Mouse (Mus musculus) hindbrain, embryonic 14.5 days (tissue): ENCODE data around the gene Fastkd1. TPM values are rescaled to one million over a fixed set of nuclear protein-coding genes. Genes with fewer than 3 reads are reported as not detected.

Experiments used
- ATAC-seq: fragments of 200-750 bp; cut with Nextera tagmentation; 2 replicates; pipeline ENCODE4 v1.8.0; 2017; ENCODE audit warnings: moderate number of reproducible peaks, mild to moderate bottlenecking, moderate TSS enrichment, moderate library complexity; ENCODE audit not compliant: low FRiP score
- DNase-seq: peaks from one replicate; pipeline ENCODE4 v3.0.0-alpha.2; 2015; ENCODE audit warnings: low spot score
- H3K27ac ChIP-seq: fragments of 300-500 bp; sonication (generic); 2 replicates; pipeline ENCODE4 v1.5.1; 2014; ENCODE audit warnings: mild to moderate bottlenecking, moderate library complexity
- H3K27me3 ChIP-seq: fragments of 300-500 bp; sonication (generic); 2 replicates; pipeline ENCODE4 v1.6.1; 2014; ENCODE audit warnings: mild to moderate bottlenecking, low read length, mixed read lengths; ENCODE audit not compliant: control insufficient read depth, insufficient read depth
- H3K36me3 ChIP-seq: fragments of 300-500 bp; sonication (generic); replicated peaks from 2 replicates; pipeline ENCODE4 v1.6.1; 2014; ENCODE audit not compliant: control insufficient read depth, insufficient read depth
- H3K4me1 ChIP-seq: fragments of 300-500 bp; sonication (generic); replicated peaks from 2 replicates; pipeline ENCODE4 v1.6.1; 2014; ENCODE audit warnings: antibody characterized with exemption, low read length, mixed read lengths; ENCODE audit not compliant: control insufficient read depth, insufficient read depth
- H3K4me2 ChIP-seq: fragments of 300-500 bp; sonication (generic); replicated peaks from 2 replicates; pipeline ENCODE4 v1.6.1; 2014; ENCODE audit warnings: mild to moderate bottlenecking, moderate library complexity
- H3K4me3 ChIP-seq: fragments of 300-500 bp; sonication (generic); replicated peaks from 2 replicates; pipeline ENCODE4 v1.5.1; 2014; ENCODE audit warnings: mild to moderate bottlenecking, low read length
- H3K9ac ChIP-seq: fragments of 300-500 bp; sonication (generic); 2 replicates; pipeline ENCODE4 v1.6.1; 2014
- H3K9me3 ChIP-seq: fragments of 300-500 bp; sonication (generic); 2 replicates; pipeline ENCODE4 v1.6.1; 2016; ENCODE audit warnings: low read length; ENCODE audit not compliant: control insufficient read depth
- WGBS: fragments of 180-500 bp; shearing (Covaris S2); extraction: QIAGEN DNeasy Blood & Tissue Kit; methylation state at CpG from one replicate; pipeline ENCODE4 v1.1.7; 2014; 5-methylcytosine and 5-hydroxymethylcytosine counted together
- polyA plus RNA-seq: library from polyadenylated mRNA; unstranded; fragments of >200 nt; fragmentation: Nextera tagmentation; extraction: Ambion mirVana; gene quantifications from 2 replicates; pipeline ENCODE4 v1.2.1, GENCODE M21; 2014

Gene Fastkd1
- 18.8 and 20.2 TPM in 2 replicates for polyA plus RNA-seq

- peak within 1 kb of the TSS; percentile 77 for H3K9ac ChIP-seq
- ATAC-seq (peak; percentile 99), DNase-seq (peak; percentile 88)
- H3K27ac ChIP-seq = peak within 1 kb of the TSS; percentile 68
- peaks cover 9% of the 10 kb centered on the region; the same call in 1 of the 2 replicates for H3K36me3 ChIP-seq
- peaks cover 9% of the 10 kb centered on the region for H3K4me1 ChIP-seq
- H3K4me3 ChIP-seq = peak within 1 kb of the TSS; percentile 69
- H3K27me3 ChIP-seq = no peaks in the 10 kb centered on the region
- H3K9me3 ChIP-seq = no peaks in the 10 kb centered on the region
- peak within 1 kb of the TSS; percentile 78 for H3K4me2 ChIP-seq
- WGBS = under 1% methylated on average over 39 of the region's 39 CpGs
These were observed at the start of gene Fastkd1 for GRCm38 (mm10) chr2:69712981-69713625. TSS of gene Fastkd1 (minus strand) at chr2:69713516.

- Histone ChIP-seq H3K4me3 (no peak overlapping the region), H3K27ac (no peak overlapping the region), H3K9ac (no peak overlapping the region), H3K27me3 (no peaks in the 10 kb centered on the region), H3K9me3 (no peaks in the 10 kb centered on the region), H3K4me1 (no peaks in the 10 kb centered on the region), H3K36me3 (0 out of 2 replicates have a peak, but pooled peaks cover 4% of the 10 kb centered on the region), H3K4me2 (no peak overlapping the region)
- DNase-seq (no peak), ATAC-seq (no peak)
- WGBS = 19% methylated on average over 5 of the region's 5 CpGs
These were observed 47.7 kb upstream of the Fastkd1 start for GRCm38 (mm10) chr2:69760980-69761379.

GRCm38 (mm10) chr2:69745091-69745490, 31.8 kb upstream of the Fastkd1 start:
- Histone ChIP-seq H3K27me3 (no peaks in the 10 kb centered on the region), H3K27ac (no peak overlapping the region), H3K9me3 (no peaks in the 10 kb centered on the region), H3K4me2 (no peak overlapping the region), H3K4me1 (no peaks in the 10 kb centered on the region), H3K9ac (no peak overlapping the region), H3K36me3 (peaks cover 81% of the 10 kb centered on the region), H3K4me3 (no peak overlapping the region)
- WGBS = 91% methylated on average over 1 of the region's 1 CpGs
- DNase-seq (no peak), ATAC-seq (no peak)

DNA sequence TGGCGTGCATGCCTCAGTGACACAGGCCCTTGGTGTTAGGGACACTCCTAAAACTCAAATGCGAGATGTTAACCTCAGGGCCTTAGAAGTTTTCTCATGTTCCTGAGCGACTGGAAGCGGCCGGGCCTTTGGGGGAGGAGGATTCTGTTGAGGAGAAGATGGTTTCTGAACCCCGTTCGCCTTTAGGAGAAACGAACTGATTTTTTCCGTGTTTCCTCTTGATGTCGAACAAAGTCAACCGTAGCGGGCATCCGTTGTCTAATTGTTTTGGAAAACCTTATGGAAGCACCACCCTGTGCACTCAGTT, 10.2 kb upstream of the Fastkd1 start:
- peak overlapping the region; percentile 87 for H3K4me3 ChIP-seq
- peak; percentile 18; the same call in 1 of the 2 replicates for ATAC-seq
- peak overlapping the region; percentile 79 for H3K27ac ChIP-seq
- peaks cover 11% of the 10 kb centered on the region; the same call in 1 of the 2 replicates for H3K4me1 ChIP-seq
- H3K27me3 ChIP-seq = no peaks in the 10 kb centered on the region
- under 1% methylated on average over 13 of the region's 13 CpGs for WGBS
- peak overlapping the region; percentile 83 for H3K4me2 ChIP-seq
- peak overlapping the region; percentile 84 for H3K9ac ChIP-seq
- no peak for DNase-seq
- H3K9me3 ChIP-seq = no peaks in the 10 kb centered on the region
- no peaks in the 10 kb centered on the region for H3K36me3 ChIP-seq

DNA sequence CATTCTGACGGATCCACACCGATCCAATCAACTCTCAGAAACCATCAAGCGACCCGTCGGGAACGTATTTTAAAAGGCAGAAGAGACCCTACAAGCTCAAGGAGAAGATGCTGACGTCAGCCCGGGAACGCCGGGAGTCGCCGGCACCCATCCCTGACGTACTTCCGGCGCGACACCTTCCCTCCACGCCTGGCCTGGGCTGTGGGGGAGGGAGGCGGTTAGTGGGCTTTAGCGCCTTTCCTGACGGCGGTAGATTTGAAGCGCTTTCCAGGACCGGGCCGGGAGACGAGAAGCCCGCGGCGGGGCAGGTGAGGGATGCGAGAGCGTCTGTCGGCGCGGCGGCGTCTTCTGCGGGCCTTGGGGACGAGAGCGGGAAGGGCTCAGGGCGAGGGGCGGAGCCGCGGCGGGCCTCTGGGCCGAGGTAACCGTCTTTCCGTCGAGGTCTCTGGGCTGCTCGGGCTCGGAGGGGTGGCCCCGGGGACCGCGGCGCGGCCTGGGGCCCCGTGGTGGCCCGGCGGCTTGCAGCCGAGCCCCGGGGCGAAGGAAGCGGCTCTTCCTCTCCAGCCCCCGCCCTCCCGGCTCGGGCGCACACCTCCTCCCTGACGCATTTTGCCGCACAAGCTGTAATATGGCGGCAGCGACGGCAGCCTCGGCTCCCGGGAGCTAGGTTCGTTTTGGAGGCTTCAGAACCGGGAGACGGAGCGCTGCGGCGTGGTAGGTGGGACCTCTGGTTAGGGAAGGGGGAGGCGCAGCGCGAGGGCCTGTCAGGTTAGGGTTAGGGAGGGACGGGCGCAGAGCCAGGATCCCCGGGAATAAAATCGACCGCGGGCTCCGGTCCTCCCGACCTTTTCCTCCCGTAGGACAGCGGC, 9.6 kb upstream of the Fastkd1 start:
- Histone ChIP-seq H3K4me1 (peaks cover 11% of the 10 kb centered on the region; the same call in 1 of the 2 replicates), H3K27me3 (no peaks in the 10 kb centered on the region), H3K36me3 (no peaks in the 10 kb centered on the region), H3K4me3 (peak overlapping the region; percentile 87), H3K9ac (peak overlapping the region; percentile 84), H3K27ac (peak overlapping the region; percentile 79), H3K9me3 (no peaks in the 10 kb centered on the region), H3K4me2 (peak overlapping the region; percentile 83)
- DNase-seq = peak; percentile 97
- ATAC-seq = peak; percentile 96
- WGBS = under 1% methylated on average over 76 of the region's 91 CpGs

GRCm38 (mm10) chr2:69722273-69722649, 8.9 kb upstream of the Fastkd1 start, which contains the start of gene Ppig:
TSS of gene Ppig (plus strand) at chr2:69722545.
- peak within 1 kb of the TSS; percentile 79 for H3K27ac ChIP-seq
- peak within 1 kb of the TSS; percentile 83 for H3K4me2 ChIP-seq
- peaks cover 11% of the 10 kb centered on the region; the same call in 1 of the 2 replicates for H3K4me1 ChIP-seq
- H3K9me3 ChIP-seq = no peaks in the 10 kb centered on the region
- DNase-seq = no peak
- H3K9ac ChIP-seq = peak within 1 kb of the TSS; percentile 84
- WGBS = 7% methylated on average over 12 of the region's 12 CpGs
- H3K27me3 ChIP-seq = no peaks in the 10 kb centered on the region
- no peak; the same call in 1 of the 2 replicates for ATAC-seq
- H3K36me3 ChIP-seq = no peaks in the 10 kb centered on the region
- H3K4me3 ChIP-seq = peak within 1 kb of the TSS; percentile 87

GRCm38 (mm10) chr2:69719121-69719520, 5.8 kb upstream of the Fastkd1 start:
- H3K4me1 ChIP-seq = peaks cover 6% of the 10 kb centered on the region; the same call in 1 of the 2 replicates
- 83% methylated on average over 1 of the region's 1 CpGs for WGBS
- H3K36me3 ChIP-seq = no peaks in the 10 kb centered on the region
- DNase-seq (no peak), ATAC-seq (no peak)
- no peak overlapping the region for H3K4me2 ChIP-seq
- H3K27ac ChIP-seq = no peak overlapping the region
- H3K9ac ChIP-seq = no peak overlapping the region
- no peaks in the 10 kb centered on the region for H3K9me3 ChIP-seq
- H3K4me3 ChIP-seq = no peak overlapping the region
- H3K27me3 ChIP-seq = no peaks in the 10 kb centered on the region

- Histone ChIP-seq H3K27ac (no peak overlapping the region), H3K27me3 (no peaks in the 10 kb centered on the region), H3K4me3 (no peak overlapping the region), H3K4me1 (peaks cover 9% of the 10 kb centered on the region), H3K36me3 (no peaks in the 10 kb centered on the region), H3K9me3 (no peaks in the 10 kb centered on the region), H3K9ac (no peak overlapping the region), H3K4me2 (no peak overlapping the region)
- DNase-seq (no peak), ATAC-seq (no peak)
- WGBS = 79% methylated on average over 3 of the region's 3 CpGs
These were observed 3.2 kb upstream of the Fastkd1 start for GRCm38 (mm10) chr2:69716483-69716882.

GRCm38 (mm10) chr2:69714126-69714525, 810 bp upstream of the Fastkd1 start:
- no peak overlapping the region for H3K27ac ChIP-seq
- H3K9me3 ChIP-seq = no peaks in the 10 kb centered on the region
- H3K4me1 ChIP-seq = peaks cover 9% of the 10 kb centered on the region
- DNase-seq = no peak
- H3K27me3 ChIP-seq = no peaks in the 10 kb centered on the region
- no peak overlapping the region for H3K4me2 ChIP-seq
- WGBS = 83% methylated on average over 5 of the region's 5 CpGs
- no peak overlapping the region for H3K4me3 ChIP-seq
- no peak overlapping the region for H3K9ac ChIP-seq
- H3K36me3 ChIP-seq = peaks cover 5% of the 10 kb centered on the region; the same call in 1 of the 2 replicates
- ATAC-seq = no peak
